Mouse (Mus musculus): ENCODE data around the gene Tfdp2. TPM values are rescaled to one million over a fixed set of nuclear protein-coding genes. Genes with fewer than 3 reads are reported as not detected.
"Not testable (repeated sequence)": the region's sequence is repeated elsewhere in the genome, so short reads cannot be mapped to it uniquely, and the experiment has no call there.

Tfdp2 gene
- total RNA-seq (2021) = 72.2 and 83.9 TPM in 2 replicates
- long read RNA-seq, full-length matches to known transcripts = 2 of 31 reads
- long read RNA-seq, partial matches to known transcripts = 1 of 31 reads
- long read RNA-seq, other reads (novel, unspliced or antisense) = 28 of 31 reads

GRCm38 (mm10) chr9:96195885-96196622 is at the start of gene Tfdp2:
Gene Tfdp2, plus strand, starts transcription at chr9:96196275.
- peak; percentile 92 for DNase-seq

- DNase-seq = no peak
These were observed 43.3 kb upstream of the Tfdp2 start for GRCm38 (mm10) chr9:96152801-96153200.

- DNase-seq = no peak
These were observed 37.6 kb upstream of the Tfdp2 start for GRCm38 (mm10) chr9:96158431-96158830.

- no peak for DNase-seq
These were observed 37.0 kb upstream of the Tfdp2 start for GRCm38 (mm10) chr9:96159047-96159446.

GRCm38 (mm10) chr9:96160767-96161166 is 35.3 kb upstream of the Tfdp2 start:
- no peak for DNase-seq

- DNase-seq = no peak
These were observed 33.7 kb upstream of the Tfdp2 start for GRCm38 (mm10) chr9:96162421-96162820.

DNA sequence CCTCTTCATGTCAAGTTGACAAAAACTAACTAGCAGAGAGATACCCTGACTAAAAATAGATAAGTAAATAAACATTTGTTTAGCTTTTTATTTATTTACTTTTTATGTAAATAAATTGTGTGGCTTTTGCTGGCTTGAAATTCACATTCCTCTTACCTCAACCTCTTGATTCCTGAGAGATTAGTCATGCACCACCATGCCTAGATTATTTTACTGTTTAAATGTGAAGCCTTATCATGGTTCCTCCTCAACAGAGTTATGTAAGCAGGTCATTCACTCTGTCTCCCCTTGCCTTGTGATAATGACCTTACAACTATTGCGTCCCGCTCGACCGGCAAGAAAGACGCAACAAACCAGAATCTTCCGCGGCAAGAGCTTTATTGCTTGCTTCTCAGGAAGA is 32.6 kb upstream of the Tfdp2 start:
- no peak for DNase-seq

- DNase-seq = not testable (repeated sequence)
These were observed 32.1 kb upstream of the Tfdp2 start for GRCm38 (mm10) chr9:96163983-96164382.

- peak; percentile 81 for DNase-seq
These were observed 28.9 kb upstream of the Tfdp2 start for GRCm38 (mm10) chr9:96167168-96167585.

DNA sequence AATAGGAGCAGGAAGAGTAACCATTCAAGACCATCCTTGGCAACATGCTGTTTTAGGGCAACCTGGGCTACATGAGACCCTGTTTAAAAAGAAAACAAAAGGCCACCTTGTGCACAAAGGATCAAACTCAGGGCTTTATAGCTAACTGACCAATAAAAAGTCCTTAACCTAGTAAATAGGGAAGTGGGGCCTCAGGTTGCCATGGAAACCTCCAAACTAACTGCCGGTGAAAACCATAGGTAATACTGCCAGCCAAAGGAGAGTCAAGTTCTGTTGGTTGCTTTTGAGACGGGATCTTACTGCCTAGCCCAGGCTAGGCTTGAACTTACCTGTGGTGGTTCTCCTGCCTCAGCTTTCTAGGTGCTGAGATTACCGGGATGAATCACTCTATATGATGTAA is 25.5 kb upstream of the Tfdp2 start:
- no peak for DNase-seq

DNA sequence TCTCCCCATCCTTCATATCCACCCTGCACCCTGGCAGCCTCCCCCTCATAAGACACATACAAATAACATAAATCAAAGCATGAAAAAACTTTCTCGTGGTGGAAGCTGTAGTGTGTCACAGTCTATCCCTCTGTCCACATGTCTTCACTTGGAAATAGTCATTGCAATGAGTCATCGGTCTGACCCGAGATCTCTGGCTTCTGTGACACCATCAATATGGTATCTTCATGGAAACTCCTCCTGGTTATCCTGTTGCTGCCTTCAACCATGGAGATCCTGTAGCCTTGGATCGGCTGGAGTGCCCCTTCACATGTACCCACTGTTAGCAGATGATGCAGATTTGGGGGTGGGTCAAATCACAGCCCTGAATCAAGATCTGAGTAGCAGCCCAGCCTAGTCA is 11.2 kb upstream of the Tfdp2 start:
- DNase-seq = no peak

- DNase-seq = no peak
These were observed 9.4 kb upstream of the Tfdp2 start for GRCm38 (mm10) chr9:96186701-96187100.

DNA sequence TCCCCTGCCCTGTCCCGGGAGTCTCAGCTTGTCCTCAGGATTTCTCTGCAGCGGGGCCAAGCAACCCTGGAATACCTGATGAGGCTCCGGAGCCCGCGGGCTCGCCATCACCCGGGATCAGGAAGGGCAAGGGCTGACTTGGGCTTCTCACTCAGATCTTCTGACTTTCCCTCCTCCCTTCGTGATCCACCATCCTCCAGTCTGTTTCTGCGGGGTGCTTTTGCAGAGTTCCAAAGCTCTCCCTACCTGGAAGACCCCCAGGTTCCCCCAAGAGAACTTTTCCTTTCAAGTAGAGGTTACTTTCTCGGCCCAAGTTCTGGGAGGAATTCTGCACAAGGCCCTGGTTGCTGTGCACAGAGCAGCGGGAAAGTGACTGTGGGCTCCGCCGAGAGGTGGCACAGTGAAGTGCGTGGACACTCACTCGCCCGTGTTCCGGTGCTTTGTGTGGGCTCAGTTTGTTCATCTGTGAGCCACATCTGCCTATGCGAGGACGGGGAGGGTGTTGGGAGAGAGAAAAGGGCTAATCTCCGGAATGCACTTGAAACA is 634 bp downstream of the Tfdp2 start:
- peak; percentile 49 for DNase-seq

- no peak for DNase-seq
These were observed 1.7 kb downstream of the Tfdp2 start for GRCm38 (mm10) chr9:96197806-96198205.

DNA sequence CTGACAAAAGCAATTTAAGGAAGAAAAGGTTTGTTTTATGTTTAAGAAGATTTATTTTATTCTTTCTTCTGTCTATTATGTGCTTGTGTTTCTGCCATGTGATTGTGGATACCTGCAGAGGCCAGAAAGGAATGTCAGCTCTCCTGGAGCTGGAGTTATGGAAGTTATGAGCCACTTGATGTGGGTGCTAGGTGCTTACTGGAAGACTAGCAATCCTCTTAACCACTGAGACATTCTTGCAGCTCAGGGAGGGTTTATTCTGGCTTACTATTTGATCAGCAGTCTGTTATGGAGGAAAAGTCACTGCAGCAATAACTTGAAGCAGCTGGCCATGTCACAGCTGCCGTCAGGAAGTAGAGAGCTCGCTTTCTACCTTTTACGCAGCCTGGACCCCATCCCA is 7.6 kb downstream of the Tfdp2 start:
- no peak for DNase-seq

DNA sequence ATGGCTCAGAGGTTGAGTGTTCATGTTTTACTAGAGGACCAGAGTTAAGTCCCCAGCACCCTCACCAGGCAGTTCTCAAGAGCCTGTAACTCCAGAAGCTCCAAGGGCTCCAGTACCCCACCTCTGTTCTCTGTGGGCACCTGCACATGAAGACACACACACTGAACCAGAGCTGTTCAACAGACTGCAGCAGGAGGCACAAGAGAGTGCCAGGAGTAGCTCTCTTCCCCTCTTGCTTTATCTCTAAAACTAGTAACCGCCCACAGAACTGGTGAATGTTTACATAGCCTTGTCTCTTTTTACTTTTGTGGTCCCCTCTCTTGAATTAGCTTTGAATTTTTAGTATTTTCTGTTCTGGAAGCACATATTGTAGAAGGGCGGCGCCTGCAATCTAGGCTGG is 11.4 kb downstream of the Tfdp2 start:
- DNase-seq = no peak

- no peak for DNase-seq
These were observed 17.1 kb downstream of the Tfdp2 start for GRCm38 (mm10) chr9:96213036-96213645.

- DNase-seq = no peak
These were observed 18.1 kb downstream of the Tfdp2 start for GRCm38 (mm10) chr9:96214171-96214570.

DNA sequence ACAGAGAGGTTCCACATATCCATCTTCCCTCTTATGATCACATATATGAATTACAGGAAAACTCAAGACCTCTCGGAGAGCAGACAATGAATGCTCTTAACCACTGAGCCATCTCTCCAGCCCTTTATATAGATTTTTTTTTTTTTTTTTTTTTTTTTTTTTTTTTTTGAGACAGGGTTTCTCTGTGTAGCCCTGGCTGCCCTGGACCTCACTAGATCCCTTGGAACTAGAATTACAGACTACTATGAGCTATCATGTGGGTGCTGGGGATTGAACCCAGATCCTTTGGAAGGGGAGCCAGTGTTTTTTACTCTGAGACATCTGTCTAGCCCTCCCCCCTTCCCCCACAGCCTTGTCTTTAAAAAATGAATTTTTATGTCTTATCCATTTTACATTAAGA is 21.2 kb downstream of the Tfdp2 start:
- no peak for DNase-seq

DNA sequence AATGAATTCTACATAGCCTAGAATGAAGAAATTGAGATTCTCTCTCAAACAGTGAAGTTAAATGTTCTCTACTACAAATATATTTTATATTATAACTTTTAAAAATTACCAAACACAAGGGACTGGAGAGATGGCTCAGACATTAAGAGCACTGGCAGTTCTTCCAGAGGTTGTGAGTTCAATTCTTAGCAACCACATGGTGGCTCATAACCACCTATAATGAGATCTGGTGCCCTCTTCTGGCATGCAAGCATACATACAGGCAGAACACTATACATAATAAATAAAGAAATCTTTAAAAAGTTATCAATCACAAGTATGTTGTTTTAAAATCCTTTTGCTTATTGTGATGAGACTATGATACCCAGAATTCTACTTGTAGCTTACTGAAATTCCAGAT is 21.7 kb downstream of the Tfdp2 start:
- no peak for DNase-seq

GRCm38 (mm10) chr9:96219114-96219669 is 23.1 kb downstream of the Tfdp2 start:
- DNase-seq = no peak

- DNase-seq = no peak
These were observed 24.3 kb downstream of the Tfdp2 start for GRCm38 (mm10) chr9:96220419-96220818.

DNA sequence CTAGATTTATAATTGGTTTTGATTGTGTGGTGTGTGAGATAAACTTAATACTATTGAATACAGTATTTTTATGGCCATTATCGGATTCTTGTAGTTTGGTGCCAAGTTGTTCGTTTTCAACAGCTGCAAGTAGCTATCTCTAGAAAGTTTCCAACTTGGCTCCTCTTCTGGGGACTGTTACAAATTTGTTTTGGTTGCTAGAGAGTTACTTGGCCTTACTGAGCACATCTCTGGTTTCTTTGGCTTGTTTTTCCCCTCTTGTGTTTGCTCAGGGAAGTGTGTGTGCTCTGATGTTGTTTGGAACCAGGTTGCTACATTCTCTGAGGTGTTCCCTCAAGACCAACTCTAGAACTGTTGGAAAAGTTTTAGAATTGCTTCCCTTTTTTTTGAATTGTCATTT is 27.2 kb downstream of the Tfdp2 start:
- no peak for DNase-seq

Data from adrenal gland, postnatal 25 days (tissue).